Mouse (Mus musculus) intestine, embryonic 15.5 days (tissue): ENCODE measurements around the gene Fam89b. TPM values are rescaled to one million over a fixed set of nuclear protein-coding genes. Genes with fewer than 3 reads are reported as not detected.

Experiments used
- ATAC-seq: fragments of 200-750 bp; cut with Nextera tagmentation; 2 replicates; pipeline ENCODE4 v1.8.0; 2017; ENCODE audit warnings: moderate TSS enrichment, moderate library complexity
- H3K27ac ChIP-seq: fragments of 300-500 bp; sonication (generic); 2 replicates; pipeline ENCODE4 v1.5.1; 2015; ENCODE audit warnings: mild to moderate bottlenecking, inconsistent platforms
- H3K27me3 ChIP-seq: fragments of 300-500 bp; sonication (generic); replicated peaks from 2 replicates; pipeline ENCODE4 v1.6.1; 2015; ENCODE audit warnings: inconsistent platforms
- H3K36me3 ChIP-seq: fragments of 300-500 bp; sonication (generic); 2 replicates; pipeline ENCODE4 v1.6.1; 2015; ENCODE audit warnings: inconsistent platforms
- H3K4me1 ChIP-seq: fragments of 300-500 bp; sonication (generic); replicated peaks from 2 replicates; pipeline ENCODE4 v1.6.1; 2015; ENCODE audit warnings: inconsistent platforms
- H3K4me2 ChIP-seq: fragments of 300-500 bp; sonication (generic); replicated peaks from 2 replicates; pipeline ENCODE4 v1.6.1; 2015; ENCODE audit warnings: mild to moderate bottlenecking, inconsistent platforms
- H3K4me3 ChIP-seq: fragments of 300-500 bp; sonication (generic); replicated peaks from 2 replicates; pipeline ENCODE4 v1.5.1; 2015; ENCODE audit warnings: inconsistent platforms
- H3K9ac ChIP-seq: fragments of 300-500 bp; sonication (generic); 2 replicates; pipeline ENCODE4 v1.6.1; 2015; ENCODE audit warnings: inconsistent platforms
- H3K9me3 ChIP-seq: fragments of 300-500 bp; sonication (generic); 2 replicates; pipeline ENCODE4 v1.6.1; 2016; ENCODE audit warnings: inconsistent platforms
- WGBS: fragments of 180-500 bp; shearing (Covaris S2); methylation state at CpG from one replicate; pipeline ENCODE4 v1.1.7; 2015; 5-methylcytosine and 5-hydroxymethylcytosine counted together
- polyA plus RNA-seq: library from polyadenylated mRNA; unstranded; fragments of >200 nt; fragmentation: Nextera tagmentation; extraction: Ambion mirVana; gene quantifications from 2 replicates; pipeline ENCODE4 v1.2.1, GENCODE M21; 2015

The Fam89b gene
- polyA plus RNA-seq, result 68.7 and 69.6 TPM in 2 replicates

DNA sequence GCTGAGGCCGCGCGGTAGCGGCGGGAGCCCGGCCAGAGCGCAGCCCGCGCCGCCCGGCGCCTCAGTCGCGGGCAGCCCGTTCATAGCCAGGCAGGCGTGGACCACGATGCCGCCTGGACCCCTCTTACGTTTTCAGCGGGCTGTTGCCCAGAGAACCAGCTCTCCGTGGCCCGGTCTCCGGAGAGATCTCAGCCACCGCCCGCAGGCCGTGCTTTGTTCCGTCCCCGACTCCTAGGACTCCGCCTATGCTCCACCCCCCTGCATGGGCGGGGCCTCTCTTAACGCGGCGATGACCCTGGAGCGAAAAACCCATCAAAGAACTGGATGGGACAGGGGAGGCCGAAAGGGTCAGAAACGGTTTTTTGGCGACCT is at the start of gene Fam89b:
Gene Fam89b (minus strand): TSS at position 210 of the 372 bp plus-strand sequence.
- H3K27ac ChIP-seq, result peak within 1 kb of the TSS; percentile 89
- H3K9ac ChIP-seq, result peak within 1 kb of the TSS; percentile 94
- no peaks in the 10 kb centered on the region for H3K27me3 ChIP-seq
- ATAC-seq, result peak; percentile 79
- peak within 1 kb of the TSS; percentile 84 for H3K4me3 ChIP-seq
- H3K36me3 ChIP-seq, result no peaks in the 10 kb centered on the region
- WGBS, result under 1% methylated on average over 37 of the region's 37 CpGs
- H3K4me2 ChIP-seq, result peak within 1 kb of the TSS; percentile 90
- H3K9me3 ChIP-seq, result no peaks in the 10 kb centered on the region
- H3K4me1 ChIP-seq, result peaks cover 56% of the 10 kb centered on the region

DNA sequence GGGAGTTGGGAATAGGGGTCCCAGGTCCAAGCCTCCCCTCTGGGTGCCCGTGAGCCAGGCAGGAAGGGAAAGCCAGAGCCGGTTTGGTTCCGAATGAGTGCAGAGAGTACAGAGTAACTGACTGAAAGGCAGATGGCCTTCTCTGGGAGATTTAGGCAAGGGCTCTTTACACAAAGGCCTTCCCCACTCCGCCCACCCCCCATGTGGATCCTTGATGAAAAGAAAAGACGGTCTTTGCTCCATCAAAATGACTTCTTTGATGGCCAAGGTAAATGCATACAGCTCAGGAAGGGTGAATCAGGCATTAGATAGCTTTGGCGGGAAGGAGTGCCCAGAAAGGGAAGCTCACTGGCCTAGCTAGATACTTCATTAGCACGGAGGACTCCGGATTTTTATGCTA is 48.9 kb upstream of the Fam89b start:
- H3K27me3 ChIP-seq, result no peaks in the 10 kb centered on the region
- H3K4me1 ChIP-seq, result no peaks in the 10 kb centered on the region
- H3K27ac ChIP-seq, result no peak overlapping the region
- H3K36me3 ChIP-seq, result no peaks in the 10 kb centered on the region
- H3K9me3 ChIP-seq, result no peaks in the 10 kb centered on the region
- 58% methylated on average over 8 of the region's 8 CpGs for WGBS
- ATAC-seq, result no peak
- H3K4me2 ChIP-seq, result no peak overlapping the region
- no peak overlapping the region for H3K9ac ChIP-seq
- H3K4me3 ChIP-seq, result no peak overlapping the region

DNA sequence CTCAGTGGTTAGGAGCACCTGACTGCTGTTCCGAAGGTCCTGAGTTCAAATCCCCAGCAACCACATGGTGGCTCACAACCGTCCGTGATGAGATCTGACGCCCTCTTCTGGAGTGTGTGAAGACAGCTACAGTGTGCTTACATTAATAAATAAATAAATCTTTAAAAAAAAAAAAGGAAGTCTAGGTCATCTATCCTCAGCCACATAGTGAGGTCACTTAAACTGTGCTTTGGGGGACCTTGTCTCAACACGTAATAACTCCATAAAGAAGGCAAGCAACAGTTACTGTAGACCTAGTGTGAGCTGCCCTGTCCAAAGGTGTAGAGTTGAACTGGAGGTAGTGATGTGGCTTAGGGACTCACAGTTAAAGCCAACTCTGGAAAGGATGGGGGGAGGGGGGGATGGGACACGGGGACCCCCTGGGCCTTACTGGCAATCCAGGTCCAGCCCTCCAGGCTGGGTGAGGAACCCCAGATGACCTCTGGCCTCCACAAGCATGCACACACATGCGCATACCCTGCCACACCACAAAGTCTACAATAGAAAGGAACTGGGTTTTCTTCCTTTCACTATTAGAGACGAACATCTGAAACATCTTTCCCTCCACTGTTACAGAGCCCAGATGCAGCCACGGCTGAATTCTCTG is 48.1 kb upstream of the Fam89b start:
- Histone ChIP-seq H3K9ac (no peak overlapping the region), H3K27ac (no peak overlapping the region), H3K4me1 (no peaks in the 10 kb centered on the region), H3K4me2 (no peak overlapping the region), H3K4me3 (no peak overlapping the region), H3K27me3 (no peaks in the 10 kb centered on the region), H3K9me3 (no peaks in the 10 kb centered on the region), H3K36me3 (no peaks in the 10 kb centered on the region)
- WGBS, result 74% methylated on average over 9 of the region's 9 CpGs
- no peak for ATAC-seq

DNA sequence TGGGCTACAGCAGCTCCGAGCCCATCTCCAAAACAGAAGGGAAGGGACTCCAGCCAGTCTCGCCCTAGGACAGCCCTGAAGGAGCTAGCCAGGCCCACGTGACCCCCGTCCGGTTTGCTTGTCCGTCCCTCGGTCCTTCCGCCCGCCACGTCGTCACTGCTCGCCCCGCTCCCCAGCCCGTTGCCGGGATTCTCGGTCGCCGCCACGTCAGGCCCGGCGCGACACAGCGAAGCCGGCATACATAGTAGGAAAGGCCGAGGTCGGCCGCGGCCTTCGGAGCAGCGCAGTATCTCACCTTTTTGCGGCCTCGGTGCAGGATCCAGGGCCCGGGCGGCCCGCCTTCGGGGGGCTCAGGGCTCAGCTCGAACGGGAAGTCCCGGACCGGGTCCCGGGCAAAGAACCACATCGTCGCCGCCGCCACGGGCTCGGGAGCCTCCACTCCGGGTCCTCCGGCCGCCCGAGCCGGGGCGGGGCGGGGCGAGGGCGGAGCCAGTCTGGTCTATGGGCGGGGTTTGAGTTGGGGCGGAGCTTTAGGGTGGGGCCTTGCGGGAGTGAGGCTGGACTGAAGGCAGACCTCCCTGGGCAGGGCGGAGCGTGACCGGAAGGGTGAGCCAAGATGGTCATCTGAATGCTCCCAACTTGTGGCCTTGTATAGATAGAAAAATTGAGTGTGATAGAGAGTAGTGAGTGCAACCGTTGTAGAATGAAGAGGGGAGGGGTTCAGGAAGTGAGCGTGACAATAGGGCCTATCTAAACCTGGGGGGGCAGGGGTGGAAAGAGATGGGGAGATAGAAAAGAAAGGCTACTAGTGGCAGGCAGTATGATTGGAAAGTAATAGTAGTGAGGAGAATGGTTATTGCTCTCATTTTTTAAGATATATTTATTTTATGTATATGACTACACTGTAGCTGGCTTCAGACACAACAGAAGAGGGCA is 41.7 kb upstream of the Fam89b start, which contains the start of gene Scyl1:
Gene Scyl1 (minus strand): TSS at position 495 of the 936 bp plus-strand sequence.
- peaks cover 13% of the 10 kb centered on the region; the same call in 1 of the 2 replicates for H3K36me3 ChIP-seq
- peak within 1 kb of the TSS; percentile 79; the same call in 1 of the 2 replicates for H3K27ac ChIP-seq
- peak; percentile 99 for ATAC-seq
- H3K4me2 ChIP-seq, result peak within 1 kb of the TSS; percentile 90
- no peaks in the 10 kb centered on the region for H3K9me3 ChIP-seq
- peak within 1 kb of the TSS; percentile 80 for H3K4me3 ChIP-seq
- under 1% methylated on average over 64 of the region's 64 CpGs for WGBS
- H3K27me3 ChIP-seq, result no peaks in the 10 kb centered on the region
- H3K9ac ChIP-seq, result peak within 1 kb of the TSS; percentile 91
- H3K4me1 ChIP-seq, result peaks cover 12% of the 10 kb centered on the region

DNA sequence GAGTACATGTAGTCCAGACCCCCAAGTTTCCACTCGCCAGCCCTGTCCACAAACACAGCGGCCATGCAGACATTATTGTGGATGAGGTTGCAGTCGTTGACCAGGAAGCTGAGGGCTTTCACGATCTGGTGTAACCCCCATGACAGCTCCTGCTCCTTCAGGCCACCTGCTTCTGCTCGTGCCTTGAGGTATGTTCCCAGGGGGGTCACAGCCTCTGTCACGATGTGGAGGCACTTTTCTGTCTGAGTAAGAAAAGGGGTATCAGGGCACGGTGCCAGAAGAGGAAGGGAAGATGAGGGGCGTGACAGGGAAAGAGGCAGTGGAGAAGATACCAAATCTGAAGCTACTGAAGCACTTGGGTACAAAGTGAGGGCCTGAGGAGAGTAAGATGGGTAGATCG is 40.9 kb upstream of the Fam89b start:
- 40% methylated on average over 9 of the region's 9 CpGs for WGBS
- H3K4me1 ChIP-seq, result peaks cover 12% of the 10 kb centered on the region
- no peak for ATAC-seq
- no peaks in the 10 kb centered on the region for H3K27me3 ChIP-seq
- H3K36me3 ChIP-seq, result peaks cover 21% of the 10 kb centered on the region
- peak overlapping the region; percentile 80 for H3K4me3 ChIP-seq
- H3K9me3 ChIP-seq, result no peaks in the 10 kb centered on the region
- peak overlapping the region; percentile 91 for H3K9ac ChIP-seq
- H3K4me2 ChIP-seq, result peak overlapping the region; percentile 90
- peak overlapping the region; percentile 79; the same call in 1 of the 2 replicates for H3K27ac ChIP-seq

DNA sequence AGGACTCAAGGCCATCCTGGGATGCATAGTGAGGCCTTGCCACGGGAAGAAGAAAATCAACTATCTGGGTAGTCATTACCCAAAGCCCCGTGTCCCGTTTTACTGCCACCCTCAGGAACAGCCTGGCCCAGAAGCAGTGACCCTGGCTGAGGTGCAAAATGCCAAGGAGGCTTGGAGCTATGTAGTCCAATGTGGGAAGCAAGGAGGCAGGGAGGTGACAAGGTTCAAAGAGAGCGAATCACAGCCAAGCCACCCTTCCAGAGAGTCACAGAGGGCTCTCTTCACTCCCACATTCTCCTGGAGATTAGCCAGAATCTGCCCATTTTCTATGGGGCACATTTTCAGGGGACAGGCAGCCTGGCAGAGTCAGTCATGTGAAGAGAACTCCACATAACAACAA is 37.8 kb upstream of the Fam89b start:
- no peak overlapping the region for H3K4me3 ChIP-seq
- no peak overlapping the region for H3K4me2 ChIP-seq
- H3K27me3 ChIP-seq, result no peaks in the 10 kb centered on the region
- H3K9ac ChIP-seq, result no peak overlapping the region
- H3K27ac ChIP-seq, result no peak overlapping the region
- peaks cover 45% of the 10 kb centered on the region for H3K36me3 ChIP-seq
- no peak for ATAC-seq
- whole genome bisulfite sequencing, result 89% methylated on average over 4 of the region's 4 CpGs
- peaks cover 12% of the 10 kb centered on the region for H3K4me1 ChIP-seq
- H3K9me3 ChIP-seq, result no peaks in the 10 kb centered on the region

DNA sequence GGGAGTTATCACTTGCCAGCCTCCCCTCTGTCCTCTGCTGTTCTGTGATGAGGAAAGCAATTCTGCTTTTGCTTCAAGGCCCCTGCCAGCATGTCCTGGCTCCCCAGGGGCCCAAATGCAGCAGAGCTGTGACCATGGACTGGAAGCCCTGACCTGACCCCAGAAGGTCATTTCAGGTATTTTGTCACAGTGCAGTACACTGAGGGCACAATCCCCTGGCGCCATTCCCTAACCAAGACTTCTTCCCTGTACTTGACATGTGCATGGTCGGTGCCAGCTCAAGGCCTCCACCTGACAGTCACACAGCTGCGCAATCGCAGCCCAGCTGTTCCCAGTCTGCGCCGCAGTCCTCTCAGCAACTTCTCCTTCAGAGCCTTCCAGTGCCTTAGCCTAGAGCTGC is 33.7 kb upstream of the Fam89b start:
- Histone ChIP-seq H3K27me3 (no peaks in the 10 kb centered on the region), H3K4me2 (no peak overlapping the region), H3K4me1 (no peaks in the 10 kb centered on the region), H3K36me3 (peaks cover 75% of the 10 kb centered on the region), H3K9ac (no peak overlapping the region), H3K4me3 (no peak overlapping the region), H3K9me3 (no peaks in the 10 kb centered on the region), H3K27ac (no peak overlapping the region)
- WGBS, result 95% methylated on average over 6 of the region's 6 CpGs
- ATAC-seq, result no peak

DNA sequence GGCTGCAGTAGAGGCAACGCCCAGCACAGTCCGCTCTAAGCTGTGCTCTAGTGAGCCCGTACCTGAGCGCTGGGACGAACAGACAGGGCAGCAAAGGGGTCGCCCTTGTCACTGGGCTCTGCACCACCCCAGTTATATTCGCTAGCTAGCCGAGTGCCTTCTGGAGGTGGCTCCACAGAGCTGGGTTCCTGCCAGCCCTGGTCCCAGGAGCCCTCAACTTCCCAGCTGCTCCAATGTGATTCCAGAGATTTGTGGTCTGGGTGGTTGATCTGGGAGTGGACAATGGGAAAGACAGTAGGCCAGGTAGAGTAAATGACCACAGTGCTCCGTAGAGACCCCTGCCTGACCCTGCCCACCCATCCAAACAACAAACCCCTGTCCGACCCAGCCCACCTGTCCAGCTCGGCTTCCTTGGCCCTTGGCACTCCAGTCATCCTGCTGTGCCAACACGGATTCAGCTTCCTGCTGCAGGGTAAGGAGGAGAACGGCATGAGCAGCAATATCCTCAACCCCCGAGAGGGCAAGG is 29.5 kb upstream of the Fam89b start:
- no peak for ATAC-seq
- Histone ChIP-seq H3K27me3 (peaks cover 25% of the 10 kb centered on the region), H3K36me3 (peaks cover 58% of the 10 kb centered on the region), H3K4me1 (peaks cover 11% of the 10 kb centered on the region), H3K9me3 (no peaks in the 10 kb centered on the region), H3K4me3 (no peak overlapping the region), H3K4me2 (no peak overlapping the region), H3K27ac (no peak overlapping the region), H3K9ac (no peak overlapping the region)
- WGBS, result 88% methylated on average over 14 of the region's 14 CpGs

DNA sequence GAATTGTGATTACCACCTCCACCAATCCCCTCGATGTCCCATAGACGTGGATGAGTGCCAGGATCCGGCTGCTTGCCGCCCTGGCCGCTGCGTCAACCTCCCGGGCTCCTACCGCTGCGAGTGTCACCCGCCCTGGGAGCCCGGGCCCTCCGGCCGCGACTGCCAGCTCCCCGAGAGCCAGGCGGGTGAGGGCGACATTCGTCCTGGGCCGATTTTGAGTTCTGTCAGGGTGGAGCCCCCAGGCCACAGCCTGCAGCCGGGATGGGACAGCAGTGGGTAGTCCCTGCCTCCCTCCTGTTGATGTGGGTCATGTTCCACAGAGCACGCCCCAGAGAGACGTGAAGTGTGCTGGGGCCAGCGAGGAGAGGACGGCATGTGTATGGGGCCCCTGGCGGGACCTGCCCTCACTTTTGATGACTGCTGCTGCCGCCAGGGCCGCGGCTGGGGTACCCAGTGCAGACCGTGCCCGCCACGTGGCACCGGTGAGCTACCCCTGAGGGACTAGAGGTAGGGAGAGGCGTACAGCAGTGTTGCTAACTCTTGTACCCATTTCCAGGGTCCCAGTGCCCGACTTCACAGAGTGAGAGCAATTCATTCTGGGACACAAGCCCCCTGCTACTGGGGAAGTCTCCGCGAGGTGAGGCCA is 27.7 kb upstream of the Fam89b start:
- Histone ChIP-seq H3K27me3 (peaks cover 25% of the 10 kb centered on the region), H3K4me2 (peak overlapping the region; percentile 42), H3K4me3 (0 out of 2 replicates have a peak overlapping the region, but pooled peaks have one; percentile 10), H3K9ac (0 out of 2 replicates have a peak overlapping the region, but pooled peaks have one; percentile 23), H3K4me1 (peaks cover 11% of the 10 kb centered on the region), H3K9me3 (no peaks in the 10 kb centered on the region), H3K27ac (no peak overlapping the region), H3K36me3 (peaks cover 46% of the 10 kb centered on the region)
- 32% methylated on average over 36 of the region's 36 CpGs for WGBS
- ATAC-seq, result peak; percentile 19

DNA sequence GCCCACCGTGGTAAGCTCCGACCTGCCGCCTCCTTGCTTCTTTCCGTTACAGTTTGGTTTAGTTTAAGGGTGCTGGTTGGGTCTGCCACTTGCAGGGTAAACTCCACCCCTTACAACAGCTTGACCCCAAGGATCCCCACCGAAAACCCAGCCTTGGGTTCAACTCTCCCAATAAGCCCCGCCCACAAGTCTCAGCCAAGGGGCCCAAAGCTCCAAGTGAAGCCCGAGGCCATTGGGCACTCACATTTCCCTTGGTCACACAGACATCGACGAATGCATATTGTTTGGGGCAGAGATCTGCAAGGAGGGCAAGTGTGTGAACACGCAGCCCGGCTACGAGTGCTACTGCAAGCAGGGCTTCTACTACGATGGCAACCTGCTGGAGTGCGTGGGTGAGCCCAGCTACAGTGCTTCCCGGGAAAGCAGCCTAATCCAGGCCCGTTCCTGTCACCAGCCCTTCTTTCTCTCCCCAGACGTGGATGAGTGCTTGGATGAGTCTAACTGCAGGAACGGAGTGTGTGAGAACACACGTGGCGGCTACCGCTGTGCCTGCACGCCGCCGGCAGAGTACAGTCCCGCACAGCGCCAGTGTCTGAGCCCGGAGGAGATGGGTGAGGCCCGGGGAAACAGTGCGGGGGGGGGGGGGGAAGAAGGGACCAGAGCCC is 27.0 kb upstream of the Fam89b start:
- Histone ChIP-seq H3K4me2 (peak overlapping the region; percentile 42), H3K4me3 (0 out of 2 replicates have a peak overlapping the region, but pooled peaks have one; percentile 10), H3K4me1 (peaks cover 14% of the 10 kb centered on the region), H3K27ac (no peak overlapping the region), H3K36me3 (peaks cover 40% of the 10 kb centered on the region), H3K27me3 (peaks cover 26% of the 10 kb centered on the region), H3K9me3 (no peaks in the 10 kb centered on the region), H3K9ac (0 out of 2 replicates have a peak overlapping the region, but pooled peaks have one; percentile 20)
- no peak; the same call in 1 of the 2 replicates for ATAC-seq
- WGBS, result 24% methylated on average over 29 of the region's 29 CpGs

DNA sequence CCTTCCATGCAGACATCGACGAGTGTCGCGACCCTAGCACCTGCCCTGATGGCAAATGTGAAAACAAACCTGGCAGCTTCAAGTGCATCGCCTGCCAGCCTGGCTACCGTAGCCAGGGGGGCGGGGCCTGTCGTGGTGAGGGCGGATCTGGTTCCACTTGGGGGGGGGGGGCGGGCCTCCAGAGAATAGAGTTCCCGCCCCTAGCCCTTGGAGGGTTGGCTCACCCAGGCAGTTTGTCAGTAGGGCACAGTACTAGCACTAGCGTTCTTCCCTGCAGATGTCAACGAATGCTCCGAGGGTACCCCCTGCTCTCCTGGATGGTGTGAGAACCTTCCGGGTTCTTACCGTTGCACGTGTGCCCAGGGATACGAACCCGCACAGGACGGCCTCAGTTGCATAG is 22.3 kb upstream of the Fam89b start:
- H3K9ac ChIP-seq, result no peak overlapping the region
- ATAC-seq, result peak; percentile 50
- peaks cover 7% of the 10 kb centered on the region for H3K4me1 ChIP-seq
- H3K4me3 ChIP-seq, result no peak overlapping the region
- 0 out of 2 replicates have a peak overlapping the region, but pooled peaks have one; percentile 10 for H3K4me2 ChIP-seq
- 18% methylated on average over 20 of the region's 20 CpGs for WGBS
- peaks cover 39% of the 10 kb centered on the region for H3K27me3 ChIP-seq
- H3K36me3 ChIP-seq, result no peaks in the 10 kb centered on the region
- no peak overlapping the region for H3K27ac ChIP-seq
- no peaks in the 10 kb centered on the region for H3K9me3 ChIP-seq
